In genomic region chr1:37719761-37720640, GRCm38 (mm10) we compare ENCODE assay signal across 7 mouse cellular contexts. TPM values are rescaled to one million over a fixed set of nuclear protein-coding genes. Genes with fewer than 3 reads are reported as not detected.
A peak's percentile ranks its signal among the peaks of the same experiment; 100 is the strongest.
DNase-seq lines count a peak whose midpoint lies in the region; ATAC-seq lines count a peak whose summit lies in the region.

Gene 2010300C02Rik, minus strand, starts transcription at chr1:37720085.

- H3K36me3 ChIP-seq in intestine, embryonic 16.5 days (ENCODE audit: control insufficient read depth, insufficient read depth, low read length), result no peaks in the 10 kb centered on the region

- peak; percentile 90 for ATAC-seq in intestine, embryonic 16.5 days
- ATAC-seq in megakaryocyte progenitor cell, adult 5-6 weeks (replicated peaks; ENCODE audit: poor library complexity), result peak; percentile 60

- intact Hi-C loops in left cerebral cortex, postnatal 36 days (cut with DNase I), result loop anchor here (2.0 to 5.0 kb wide), 4 partner anchors 41 to 1117 kb away; partner anchors contain the start of gene Lonrf2

- 2% methylated on average over 53 of the region's 69 CpGs for WGBS in intestine, embryonic 16.5 days

- H3K27ac ChIP-seq in intestine, embryonic 16.5 days (ENCODE audit: low read length), result peak within 1 kb of the TSS; percentile 53; the same call in 1 of the 2 replicates

- no peaks in the 10 kb centered on the region for H3K9me3 ChIP-seq in intestine, embryonic 16.5 days (ENCODE audit: control insufficient read depth, low read length)

- peak within 1 kb of the TSS; percentile 76 for H3K9ac ChIP-seq in intestine, embryonic 16.5 days (ENCODE audit: low read depth, low read length)

- H3K4me3 ChIP-seq in intestine, embryonic 16.5 days (ENCODE audit: low read length), result peak within 1 kb of the TSS; percentile 68

- H3K4me1 ChIP-seq in intestine, embryonic 16.5 days (ENCODE audit: control insufficient read depth, insufficient read depth, low read length), result 0 out of 2 replicates have a peak, but pooled peaks cover 2% of the 10 kb centered on the region

- peaks cover 5% of the 10 kb centered on the region; the same call in 1 of the 2 replicates for H3K27me3 ChIP-seq in intestine, embryonic 16.5 days (replicated peaks; ENCODE audit: control insufficient read depth, insufficient read depth, low read length)

- DNase-seq in adrenal gland, postnatal 10 days, result peak; percentile 81
- peak; percentile 83 for DNase-seq in cerebellum, adult 9-11 months
- peak; percentile 66 to 80 for DNase-seq in frontal cortex, postnatal 10 days (ENCODE audit: low spot score in 2 of 2)
- peak; percentile 80 to 90 for DNase-seq in left cerebral cortex, postnatal 36 days (ENCODE audit: low spot score in 2 of 2)
- peak; percentile 61 to 67 for DNase-seq in right cerebral cortex, postnatal 36 days (ENCODE audit: low spot score in 2 of 2)

- peak within 1 kb of the TSS; percentile 99 for H3K4me2 ChIP-seq in intestine, embryonic 16.5 days (ENCODE audit: low read depth, low read length)

RNA-seq across cellular contexts. Expression of gene 2010300C02Rik, which starts in this region (rescaled TPM):
- 1 to 10 TPM; 2.9 TPM for total RNA-seq in adrenal gland, postnatal 10 days (2021)
- polyA plus RNA-seq in intestine, embryonic 16.5 days (2015; fragmentation: Nextera tagmentation; extraction: Ambion mirVana), result 11.1 and 12.6 TPM in 2 replicates
- 100 to 1,000 TPM; 268 to 288 TPM for total RNA-seq in left cerebral cortex, postnatal 36 days (2021)
- 0.05 and 0.39 TPM in 2 replicates for total RNA-seq in megakaryocyte progenitor cell, adult 5-6 weeks (2015)
- 0.14 and 0.17 TPM in 2 replicates for total RNA-seq in megakaryocyte progenitor cell, adult 5-6 weeks (2017)

Comparison
In these comparisons a context has a peak if more than half of its experiments do, and no peak if none do; other contexts are left out.
1. Peak in every context shown above with its lines: DNase-seq, ATAC-seq, H3K4me3 ChIP-seq and H3K27ac ChIP-seq.
2. RNA of gene 2010300C02Rik (total RNA-seq): 268 to 288 TPM in left cerebral cortex, postnatal 36 days; 2.9 TPM in adrenal gland, postnatal 10 days and 0.05 to 0.39 TPM in megakaryocyte progenitor cell, adult 5-6 weeks; every median in the first group is over 10 times any median in the second.
3. Peak in ATAC-seq in megakaryocyte progenitor cell, adult 5-6 weeks; RNA of the gene not detected or under 1 TPM.